Mouse (Mus musculus): ENCODE data around the gene Tectb. TPM values are rescaled to one million over a fixed set of nuclear protein-coding genes. Genes with fewer than 3 reads are reported as not detected.

Tectb gene
- polyA plus RNA-seq, 1 experiment from 2014 or later = 0.27 TPM

DNA sequence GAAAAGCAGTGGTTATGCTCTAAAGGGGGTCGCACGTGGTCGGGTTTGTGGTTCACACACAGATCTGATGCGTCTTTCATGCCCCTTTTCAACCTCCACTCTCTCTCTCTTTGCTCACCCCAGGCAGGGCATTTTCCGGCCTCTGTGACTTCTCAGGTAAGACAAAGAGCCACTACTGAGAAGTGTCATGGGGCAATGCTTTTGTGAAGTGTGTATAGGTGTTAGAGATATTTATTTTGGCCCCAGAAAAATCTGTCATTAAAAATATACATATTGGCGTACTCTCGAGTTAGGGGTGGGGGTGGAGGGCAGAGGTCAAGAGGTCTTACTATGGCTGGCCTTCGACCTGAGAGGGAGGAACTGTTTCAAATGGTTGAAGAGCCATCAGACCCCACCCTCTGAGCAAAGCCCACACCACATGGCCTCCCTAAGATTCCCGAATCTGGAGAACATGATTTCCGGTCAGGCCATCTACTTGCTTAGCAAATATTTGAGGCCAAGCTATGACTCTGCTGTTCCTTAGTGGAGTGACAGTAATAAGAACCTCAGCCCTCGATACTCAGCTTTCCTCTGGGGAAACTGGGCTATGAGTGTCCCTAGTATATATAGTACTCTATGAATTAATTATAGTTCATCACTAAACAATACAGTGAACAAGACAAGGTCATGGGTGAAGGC is 13.3 kb downstream of the Tectb start:
- no peak overlapping the region for H3K9ac ChIP-seq

DNA sequence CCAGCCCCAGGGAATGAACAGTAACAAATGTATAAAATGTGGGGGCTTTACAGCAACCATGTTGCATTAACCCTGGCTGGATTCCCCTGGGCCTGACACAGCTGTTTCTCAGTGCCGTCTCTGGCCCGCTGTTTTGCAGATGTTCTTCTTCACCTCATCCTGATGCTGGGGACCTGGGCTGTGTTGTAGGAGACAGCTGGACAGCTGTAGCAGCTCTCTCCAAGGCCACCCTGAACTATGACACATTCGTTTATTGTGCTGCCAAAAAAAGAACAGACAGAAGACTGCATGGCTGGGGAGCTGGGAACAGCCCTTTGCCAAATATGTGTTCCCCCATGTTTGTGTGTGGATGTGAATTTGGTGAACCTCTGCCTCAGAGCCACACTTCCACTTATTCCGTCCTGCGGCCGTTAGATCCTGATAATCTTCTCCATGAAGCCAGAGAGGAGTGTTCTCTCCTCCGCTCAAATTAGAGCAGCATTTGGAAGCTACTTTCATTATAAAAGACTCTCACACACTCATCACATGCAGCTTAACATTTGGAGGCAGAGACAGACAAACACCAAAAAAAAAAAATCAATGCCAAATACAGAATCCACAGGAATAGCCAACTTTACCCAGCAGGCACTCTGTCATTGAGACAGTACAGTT is 14.1 kb downstream of the Tectb start:
- Histone ChIP-seq H3K4me3 (no peak overlapping the region), H3K36me3 (no peaks in the 10 kb centered on the region), H3K27me3 (no peaks in the 10 kb centered on the region), H3K4me1 (replicated peaks) (no peaks in the 10 kb centered on the region), H3K9me3 (no peaks in the 10 kb centered on the region), H3K4me2 (no peak overlapping the region), H3K9ac (no peak overlapping the region), H3K27ac (replicated peaks) (no peak overlapping the region)
- 75% methylated on average over 7 of the region's 7 CpGs for WGBS
- no peak for ATAC-seq (ENCODE audit: low read depth)

More for the DNA sequence above, 13.3 kb downstream of the Tectb start:
- no peak overlapping the region for H3K4me3 ChIP-seq
- ATAC-seq (ENCODE audit: low read depth) = no peak
- no peaks in the 10 kb centered on the region for H3K9me3 ChIP-seq
- H3K4me2 ChIP-seq = no peak overlapping the region
- H3K27me3 ChIP-seq = no peaks in the 10 kb centered on the region
- no peak overlapping the region for H3K27ac ChIP-seq (replicated peaks)
- H3K4me1 ChIP-seq (replicated peaks) = no peaks in the 10 kb centered on the region
- no peaks in the 10 kb centered on the region for H3K36me3 ChIP-seq
- 79% methylated on average over 11 of the region's 11 CpGs for WGBS

DNA sequence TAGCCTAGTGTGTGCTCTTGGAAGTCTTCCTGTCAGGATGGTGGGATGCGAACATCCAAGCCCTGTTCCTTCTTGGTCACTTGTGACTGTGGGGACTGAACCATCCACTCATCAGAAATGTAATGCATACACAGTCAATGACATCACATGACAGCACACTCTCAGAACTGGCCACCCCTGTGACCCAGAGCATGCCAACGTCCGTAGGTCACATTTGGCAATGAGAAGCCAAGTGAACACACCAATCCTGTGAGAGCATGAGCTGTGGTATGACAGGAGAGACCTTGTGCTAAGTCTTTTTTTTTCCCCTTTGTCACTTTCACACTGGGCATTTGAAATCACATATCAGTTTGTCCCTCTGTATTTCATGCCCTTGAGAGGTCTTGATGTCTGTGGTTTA is 15.0 kb downstream of the Tectb start:
- ATAC-seq (ENCODE audit: low read depth) = no peak
- Histone ChIP-seq H3K4me1 (replicated peaks) (no peaks in the 10 kb centered on the region), H3K4me2 (no peak overlapping the region), H3K36me3 (no peaks in the 10 kb centered on the region), H3K27ac (replicated peaks) (no peak overlapping the region), H3K4me3 (no peak overlapping the region), H3K27me3 (no peaks in the 10 kb centered on the region), H3K9me3 (no peaks in the 10 kb centered on the region), H3K9ac (no peak overlapping the region)
- 80% methylated on average over 3 of the region's 3 CpGs for WGBS

DNA sequence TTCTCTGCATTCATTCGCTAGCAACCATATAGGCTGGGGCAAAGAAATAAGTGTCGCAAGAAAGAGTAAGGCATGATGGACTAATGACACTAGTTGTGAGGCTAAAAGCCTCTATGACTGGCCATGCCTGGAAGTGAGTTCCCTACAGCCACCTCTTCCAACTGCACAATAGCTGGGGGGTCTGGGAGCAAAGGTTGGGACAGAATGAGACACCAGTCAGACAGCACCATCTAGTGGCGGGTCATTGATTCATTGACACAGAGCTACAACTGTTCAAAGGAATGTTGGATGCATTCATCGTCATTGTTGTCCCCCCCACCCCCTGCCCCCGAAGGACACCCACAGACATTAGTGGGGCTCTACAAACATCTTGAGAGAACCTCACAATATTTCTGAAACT is 17.8 kb downstream of the Tectb start:
- Histone ChIP-seq H3K9ac (no peak overlapping the region), H3K9me3 (no peaks in the 10 kb centered on the region), H3K4me3 (no peak overlapping the region), H3K27ac (replicated peaks) (no peak overlapping the region), H3K36me3 (no peaks in the 10 kb centered on the region), H3K4me2 (peak overlapping the region; percentile 25; the same call in 1 of the 2 replicates), H3K4me1 (replicated peaks) (no peaks in the 10 kb centered on the region), H3K27me3 (no peaks in the 10 kb centered on the region)
- peak; percentile 47; the same call in 1 of the 2 replicates for ATAC-seq (ENCODE audit: low read depth)
- WGBS = 35% methylated on average over 5 of the region's 5 CpGs

DNA sequence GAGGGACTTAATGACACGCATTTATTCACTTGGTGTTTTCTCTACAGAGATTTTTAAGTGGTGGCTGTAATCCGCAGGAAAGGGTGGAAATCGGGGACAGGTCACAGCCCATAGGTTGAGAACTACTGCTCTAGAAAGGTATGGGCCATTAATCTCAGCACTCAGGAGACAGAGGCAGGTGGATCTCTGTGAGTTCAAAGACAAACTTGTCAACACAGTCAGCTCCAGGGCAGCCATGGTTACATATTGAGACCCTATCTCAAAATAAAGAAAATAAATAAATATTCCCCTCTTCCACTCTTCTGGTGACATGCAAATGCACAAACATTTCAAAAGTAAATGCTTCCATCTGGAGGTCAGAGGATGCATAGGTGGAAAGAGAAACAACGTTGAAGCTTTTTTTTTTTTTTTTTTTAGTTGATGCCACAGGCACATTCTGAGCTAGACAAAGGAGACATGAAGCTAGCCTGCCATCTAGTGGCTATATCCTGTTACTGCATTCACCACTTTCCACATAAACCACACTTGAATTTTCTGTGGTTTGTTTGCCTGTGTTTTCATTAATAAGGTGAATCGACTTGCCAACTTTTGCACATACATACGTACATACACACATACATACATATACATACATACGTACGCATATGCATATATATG is 26.1 kb downstream of the Tectb start:
- Histone ChIP-seq H3K27ac (replicated peaks) (no peak overlapping the region), H3K9me3 (no peaks in the 10 kb centered on the region), H3K27me3 (no peaks in the 10 kb centered on the region), H3K4me1 (replicated peaks) (no peaks in the 10 kb centered on the region), H3K4me3 (no peak overlapping the region), H3K36me3 (no peaks in the 10 kb centered on the region), H3K9ac (no peak overlapping the region; the same call in 1 of the 2 replicates), H3K4me2 (no peak overlapping the region)
- 38% methylated on average over 8 of the region's 8 CpGs for WGBS
- ATAC-seq (ENCODE audit: low read depth) = peak; percentile 36; the same call in 1 of the 2 replicates

DNA sequence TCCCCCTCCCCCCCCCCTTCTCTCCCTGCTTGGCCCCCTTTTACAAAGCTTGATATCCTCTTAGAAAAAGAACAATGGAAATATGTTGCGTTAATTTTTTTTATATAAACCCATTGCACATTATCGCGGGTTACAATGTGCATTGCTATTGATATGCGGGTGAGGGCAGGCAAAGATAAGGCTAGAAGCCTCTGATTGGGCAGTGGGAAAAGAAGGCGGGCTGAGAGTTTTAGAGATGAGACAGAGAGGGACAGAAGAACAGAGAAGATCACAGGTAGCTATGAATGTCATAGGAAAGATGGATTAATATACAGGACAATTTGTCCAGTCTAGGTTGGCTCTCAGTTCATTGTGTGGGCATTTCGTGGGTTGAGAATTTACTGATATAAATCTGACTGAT is 26.7 kb downstream of the Tectb start:
- Histone ChIP-seq H3K27ac (replicated peaks) (no peak overlapping the region), H3K4me1 (replicated peaks) (no peaks in the 10 kb centered on the region), H3K4me3 (no peak overlapping the region), H3K4me2 (no peak overlapping the region), H3K9me3 (no peaks in the 10 kb centered on the region), H3K36me3 (no peaks in the 10 kb centered on the region), H3K27me3 (no peaks in the 10 kb centered on the region), H3K9ac (no peak overlapping the region)
- 62% methylated on average over 6 of the region's 6 CpGs for WGBS
- no peak; the same call in 1 of the 2 replicates for ATAC-seq (ENCODE audit: low read depth)

DNA sequence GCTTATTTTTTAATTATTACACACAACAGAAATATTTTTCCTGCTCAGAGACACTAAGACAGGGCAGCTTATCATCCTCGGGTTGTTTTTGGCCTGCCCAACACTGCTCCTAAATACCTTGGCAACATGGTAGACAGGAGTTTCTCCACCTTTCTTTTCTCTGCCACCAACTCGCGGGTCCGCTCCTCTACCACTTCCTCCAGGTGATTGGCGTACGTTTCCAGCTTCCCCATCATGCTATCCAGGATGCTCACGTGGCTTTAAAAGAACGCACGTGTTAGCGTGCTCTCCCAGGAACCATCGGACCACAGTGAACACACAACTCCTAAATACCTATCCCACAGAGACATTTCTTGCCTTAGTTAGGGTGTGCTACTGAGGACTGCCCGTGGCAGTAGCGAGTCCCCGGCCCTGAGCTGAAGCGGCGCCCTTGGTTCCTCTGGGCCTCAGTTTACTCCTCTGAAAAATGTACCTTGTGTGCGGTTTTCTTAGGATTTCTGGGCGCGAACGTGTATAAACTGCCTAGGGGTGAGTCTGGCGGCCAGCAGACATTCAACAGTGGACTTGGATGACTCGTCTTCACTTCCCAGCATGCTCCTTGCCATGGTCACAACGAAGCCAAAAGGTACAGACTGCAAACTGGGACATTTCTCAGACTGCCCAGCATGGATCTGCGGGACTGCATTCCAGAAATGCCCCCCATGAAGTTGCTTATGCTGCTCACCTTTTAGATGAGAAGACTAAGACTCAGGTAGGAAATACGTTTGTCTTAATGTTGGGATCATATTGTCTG is 27.4 kb downstream of the Tectb start:
- Histone ChIP-seq H3K4me1 (replicated peaks) (no peaks in the 10 kb centered on the region), H3K9me3 (no peaks in the 10 kb centered on the region), H3K4me2 (no peak overlapping the region), H3K27ac (replicated peaks) (no peak overlapping the region), H3K9ac (no peak overlapping the region), H3K36me3 (no peaks in the 10 kb centered on the region), H3K27me3 (no peaks in the 10 kb centered on the region), H3K4me3 (no peak overlapping the region)
- 67% methylated on average over 25 of the region's 25 CpGs for WGBS
- no peak for ATAC-seq (ENCODE audit: low read depth)

DNA sequence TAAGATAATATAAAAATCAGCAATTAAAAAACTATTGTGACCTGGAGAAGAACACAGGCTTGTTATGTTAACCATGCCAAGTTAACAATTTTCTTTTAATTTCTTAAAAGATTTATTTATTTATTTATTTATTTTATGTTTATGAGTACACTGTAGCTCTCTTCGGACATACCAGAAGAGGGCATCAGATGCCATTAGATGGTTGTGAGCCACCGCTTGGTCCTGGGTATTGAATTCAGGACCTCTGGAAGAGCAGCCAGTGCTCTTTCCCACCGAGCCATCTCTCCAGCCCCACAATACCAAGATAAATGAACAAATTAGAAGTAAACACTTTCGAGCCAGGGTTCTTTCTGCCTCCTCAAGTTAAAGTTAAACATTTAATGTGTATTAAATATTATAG is 28.1 kb downstream of the Tectb start:
- Histone ChIP-seq H3K4me3 (no peak overlapping the region), H3K27me3 (no peaks in the 10 kb centered on the region), H3K9ac (no peak overlapping the region), H3K9me3 (no peaks in the 10 kb centered on the region), H3K4me1 (replicated peaks) (no peaks in the 10 kb centered on the region), H3K27ac (replicated peaks) (no peak overlapping the region), H3K36me3 (no peaks in the 10 kb centered on the region), H3K4me2 (no peak overlapping the region)
- no peak for ATAC-seq (ENCODE audit: low read depth)
- WGBS = 78% methylated on average over 4 of the region's 4 CpGs

DNA sequence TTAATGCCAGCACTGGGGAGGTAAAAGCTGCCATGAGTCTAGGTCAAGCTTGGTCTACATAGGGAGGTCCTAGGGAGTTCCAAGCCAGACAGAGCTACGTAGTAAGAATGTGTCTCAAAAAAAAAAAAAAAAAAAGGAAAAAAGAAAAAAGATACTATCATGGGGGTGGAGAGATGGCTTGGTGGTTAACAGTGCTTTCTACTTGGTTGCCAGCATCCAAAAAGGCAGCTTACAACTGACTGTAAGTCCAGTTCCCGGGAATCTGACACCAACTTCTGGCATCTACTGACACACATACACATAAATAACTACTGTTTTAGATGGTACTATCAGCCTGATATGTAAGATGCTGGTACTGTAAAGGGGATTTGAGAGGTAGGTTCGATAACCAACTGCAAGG is 28.6 kb downstream of the Tectb start:
- Histone ChIP-seq H3K4me1 (replicated peaks) (no peaks in the 10 kb centered on the region), H3K27ac (replicated peaks) (no peak overlapping the region), H3K4me3 (no peak overlapping the region), H3K9ac (no peak overlapping the region), H3K9me3 (no peaks in the 10 kb centered on the region), H3K27me3 (no peaks in the 10 kb centered on the region), H3K36me3 (no peaks in the 10 kb centered on the region), H3K4me2 (no peak overlapping the region)
- no peak for ATAC-seq (ENCODE audit: low read depth)
- 86% methylated on average over 3 of the region's 3 CpGs for WGBS

DNA sequence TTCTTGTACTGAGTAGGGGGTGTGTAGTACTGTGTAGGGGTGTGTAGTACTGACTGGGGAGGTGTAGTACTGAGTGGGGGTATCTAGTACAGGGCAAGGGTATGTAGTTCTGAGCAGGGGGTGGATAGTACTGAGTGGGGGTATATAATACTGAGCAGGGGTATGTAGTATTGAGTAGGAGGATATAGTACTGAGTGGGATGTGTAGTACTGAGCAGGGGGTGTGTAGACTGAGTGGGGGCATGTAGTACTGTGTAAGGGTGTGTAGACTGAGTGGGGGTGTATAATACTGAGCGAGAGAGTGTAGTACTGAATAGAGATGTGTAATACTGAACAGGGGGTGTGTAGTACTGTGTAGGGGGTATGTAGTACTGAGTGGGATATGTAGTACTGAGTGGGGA is 31.2 kb downstream of the Tectb start:
- 96% methylated on average over 1 of the region's 1 CpGs for WGBS
- Histone ChIP-seq H3K36me3 (no peaks in the 10 kb centered on the region), H3K4me1 (replicated peaks) (no peaks in the 10 kb centered on the region), H3K4me3 (no peak overlapping the region), H3K9me3 (no peaks in the 10 kb centered on the region), H3K4me2 (no peak overlapping the region), H3K27ac (replicated peaks) (no peak overlapping the region), H3K27me3 (no peaks in the 10 kb centered on the region), H3K9ac (no peak overlapping the region)
- no peak for ATAC-seq (ENCODE audit: low read depth)

DNA sequence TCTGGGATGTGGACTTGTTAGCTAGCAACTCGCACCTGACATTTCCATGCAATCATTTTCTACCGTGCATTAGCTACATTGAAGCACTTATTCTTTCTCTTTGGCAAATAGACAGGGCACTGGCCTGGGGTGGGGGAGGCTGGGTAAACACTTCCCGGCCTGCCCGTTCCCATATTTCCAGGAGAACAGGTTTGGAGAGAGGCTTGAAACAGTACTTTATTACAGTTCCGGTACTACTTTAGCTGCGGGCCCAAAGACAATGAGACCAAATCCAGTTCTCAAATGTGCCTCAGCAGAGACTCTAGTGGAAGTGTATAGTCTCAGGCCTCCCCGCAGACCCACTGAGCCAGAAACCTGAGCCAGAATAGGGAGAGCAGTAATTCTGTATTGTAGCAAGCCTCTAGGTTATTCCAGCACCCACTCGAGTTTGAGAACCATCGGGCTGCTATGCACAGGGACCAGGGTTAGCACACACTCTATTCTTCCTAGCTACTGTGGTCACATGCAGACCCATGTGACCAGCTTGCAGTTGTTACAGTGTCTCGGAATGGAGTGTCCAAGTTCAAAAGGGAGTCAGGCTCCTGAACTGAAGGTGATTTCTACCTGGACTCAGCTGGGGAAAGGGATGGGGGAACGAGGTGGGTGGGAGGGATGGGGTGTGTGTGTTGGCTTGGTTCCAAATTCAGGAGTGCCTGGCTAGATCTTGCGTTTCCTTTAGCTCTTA is 33.2 kb downstream of the Tectb start:
- Histone ChIP-seq H3K4me2 (no peak overlapping the region), H3K36me3 (no peaks in the 10 kb centered on the region), H3K9me3 (no peaks in the 10 kb centered on the region), H3K27me3 (no peaks in the 10 kb centered on the region), H3K4me1 (replicated peaks) (peaks cover 8% of the 10 kb centered on the region), H3K9ac (no peak overlapping the region), H3K27ac (replicated peaks) (no peak overlapping the region), H3K4me3 (no peak overlapping the region)
- no peak for ATAC-seq (ENCODE audit: low read depth)
- 83% methylated on average over 12 of the region's 12 CpGs for WGBS

Data from neural tube, embryonic 13.5 days (tissue).